Mouse (Mus musculus): ENCODE results near the gene Olfr116. TPM values are rescaled to one million over a fixed set of nuclear protein-coding genes. Genes with fewer than 3 reads are reported as not detected.

Gene Olfr116
- total RNA-seq (2023), result not detected

DNA sequence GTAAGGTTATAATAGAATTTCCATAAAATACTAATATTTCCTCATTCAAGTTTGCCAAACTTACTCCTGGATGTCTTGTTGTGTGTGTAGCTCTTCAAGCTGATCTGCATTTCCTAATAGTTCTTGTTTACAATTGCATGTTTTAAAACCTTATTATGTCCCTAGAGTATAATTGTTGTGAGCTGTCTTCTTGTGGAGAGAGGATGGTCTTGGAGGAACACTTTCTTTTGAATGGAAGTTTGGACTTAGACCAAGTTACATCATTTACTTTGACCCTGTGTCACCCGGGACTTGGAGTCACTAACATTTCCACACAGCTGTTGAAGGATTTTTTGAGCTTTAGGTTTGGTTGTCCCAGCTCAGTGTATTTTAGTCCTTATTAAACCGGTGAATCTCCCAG, at the start of gene Olfr116, which contains the start of gene Olfr115:
Olfr116 (minus strand) TSS at position 191 of the 400 bp plus-strand sequence.
Olfr115 (minus strand) TSS at position 101 of the 400 bp plus-strand sequence.

DNA sequence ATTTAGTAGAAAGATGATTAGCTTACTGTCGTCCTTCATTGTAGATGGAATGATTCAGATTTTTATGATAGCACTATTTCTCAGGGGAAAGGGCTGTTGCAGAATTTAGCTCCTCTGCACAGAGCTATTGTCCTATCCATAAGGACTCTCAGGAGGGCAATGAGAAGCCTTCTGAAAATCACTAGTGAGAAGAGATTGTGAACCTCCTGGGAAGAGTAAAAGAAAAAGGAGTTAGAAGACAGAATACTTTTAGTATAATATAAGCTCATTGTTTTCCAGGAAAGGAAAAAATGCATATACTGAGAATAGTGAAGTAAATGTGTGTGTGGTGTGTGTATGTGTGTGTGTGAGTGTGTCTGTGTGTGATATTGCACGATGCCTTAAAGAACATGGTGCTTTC, 39.7 kb upstream of the Olfr116 start, which contains the start of gene Olfr118:
Olfr118 (plus strand) TSS at position 301 of the 400 bp plus-strand sequence.

DNA sequence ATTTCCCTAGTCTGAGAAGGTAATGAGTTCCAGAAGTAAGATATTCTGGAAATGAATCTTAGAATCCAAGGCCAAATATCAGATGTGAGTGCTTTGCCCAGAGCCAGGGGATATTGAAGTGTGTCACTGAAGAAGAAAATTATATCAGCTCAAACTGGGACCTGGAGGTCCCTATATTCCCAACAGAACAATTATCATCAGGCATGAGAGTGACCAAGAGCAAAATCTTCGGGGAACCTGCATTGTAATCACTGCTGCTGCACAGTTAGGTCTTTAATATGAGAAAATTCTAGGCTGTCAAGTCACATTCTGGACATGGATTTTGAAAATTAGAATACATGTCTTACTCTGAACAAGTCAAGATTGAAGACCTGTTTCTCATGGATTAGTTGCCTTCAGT, 36.7 kb upstream of the Olfr116 start, which contains the start of gene Olfr117:
Olfr117 (minus strand) TSS at position 101 of the 400 bp plus-strand sequence.

DNA sequence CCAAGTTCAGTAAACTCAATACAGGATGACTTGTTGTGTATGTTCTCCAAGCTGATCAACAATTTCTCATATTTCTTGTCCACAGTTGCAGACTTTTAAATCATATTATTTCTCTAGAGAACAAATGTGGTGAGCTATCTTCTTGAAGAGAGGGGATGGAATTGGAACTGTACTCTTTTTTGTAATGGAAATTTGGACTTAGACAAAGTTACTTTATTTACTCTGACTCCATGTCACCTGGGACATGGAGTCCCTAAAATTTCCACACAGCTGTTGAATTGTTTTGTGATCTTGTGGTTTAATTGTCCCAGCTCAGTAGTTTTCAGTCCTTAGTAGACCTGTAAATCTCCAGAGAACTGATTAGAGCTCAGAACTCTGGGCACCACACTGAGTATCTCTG, 34.4 kb downstream of the Olfr116 start, which contains the start of gene Olfr114:
Olfr114 (minus strand) TSS at position 101 of the 400 bp plus-strand sequence.

DNA sequence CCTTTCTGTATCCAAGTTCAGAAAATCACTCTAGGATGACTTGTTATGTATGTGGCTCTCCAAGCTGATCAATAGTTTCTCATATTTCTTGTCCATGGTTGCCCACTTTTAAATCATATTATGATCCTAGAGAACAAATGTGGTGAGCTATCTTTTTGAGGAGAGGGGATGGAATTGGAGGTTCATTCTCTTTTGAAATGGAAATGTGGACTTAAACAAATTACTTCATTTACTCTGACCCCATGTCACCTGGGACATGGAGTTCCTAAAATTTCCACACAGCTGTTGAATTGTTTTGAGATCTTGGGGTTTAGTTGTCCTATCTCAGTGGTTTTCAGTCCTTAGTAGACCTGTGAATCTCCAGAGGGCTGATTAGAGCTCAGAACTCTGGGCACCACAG, 49.4 kb downstream of the Olfr116 start, which contains the start of gene Olfr113:
Olfr113 (minus strand) TSS at position 101 of the 400 bp plus-strand sequence.

Other genes with a start within 250 kb of the Olfr116 start
- gene Olfr105-ps, start 248.2 kb downstream of the Olfr116 start, total RNA-seq (2023), result not detected
- not detected for gene Olfr106-ps, start 236.8 kb downstream of the Olfr116 start, total RNA-seq (2023)
- gene Olfr107, start 228.0 kb downstream of the Olfr116 start, total RNA-seq (2023), result not detected
- gene Olfr108, start 181.7 kb downstream of the Olfr116 start, total RNA-seq (2023), result not detected
- not detected for gene Olfr109, start 168.3 kb downstream of the Olfr116 start, total RNA-seq (2023)
- 1 to 10 TPM; 7.7 to 9.7 TPM for gene H2-M2, start 143.6 kb downstream of the Olfr116 start, total RNA-seq (2023)
- gene Olfr110, start 134.7 kb downstream of the Olfr116 start, total RNA-seq (2023), result under 1 TPM in 1 of 2 experiments, not detected in 1; 0.64 TPM
- 1 to 10 TPM in 1 of 2 experiments, under 1 TPM in 1; 0.68 to 1.2 TPM for gene Olfr111, start 119.2 kb downstream of the Olfr116 start, total RNA-seq (2023)
- not detected for gene Olfr112, start 57.7 kb downstream of the Olfr116 start, total RNA-seq (2023)
- not detected for gene Olfr113, start 49.5 kb downstream of the Olfr116 start, total RNA-seq (2023)
- gene Olfr114, start 34.5 kb downstream of the Olfr116 start, total RNA-seq (2023), result not detected
- not detected for gene Olfr115, start 90 bp downstream of the Olfr116 start, total RNA-seq (2023)
- gene Olfr117, start 36.6 kb upstream of the Olfr116 start, total RNA-seq (2023), result not detected
- not detected for gene Olfr118, start 39.8 kb upstream of the Olfr116 start, total RNA-seq (2023)
- not detected for gene Olfr119, start 69.4 kb upstream of the Olfr116 start, total RNA-seq (2023)
- gene Olfr120, start 94.6 kb upstream of the Olfr116 start, total RNA-seq (2023), result not detected
- not detected for gene Olfr121, start 121.7 kb upstream of the Olfr116 start, total RNA-seq (2023)
- not detected for gene Olfr122, start 141.4 kb upstream of the Olfr116 start, total RNA-seq (2023)
- not detected for gene Olfr123, start 166.3 kb upstream of the Olfr116 start, total RNA-seq (2023)
- not detected for gene Olfr124, start 172.7 kb upstream of the Olfr116 start, total RNA-seq (2023)
- not detected for gene Olfr125, start 205.8 kb upstream of the Olfr116 start, total RNA-seq (2023)
- not detected for gene Olfr126, start 220.3 kb upstream of the Olfr116 start, total RNA-seq (2023)

All from monocyte, adult 59 days (primary cell).